Mouse (Mus musculus): ENCODE measurements at regions not wholly inside any gene's neighbourhood (a gene's known extent, or its start where the extent isn't known, plus 50 kb on each side); places are given as distances from the start of the nearest gene placed in this dataset.
"Not testable (repeated sequence)": the region's sequence is repeated elsewhere in the genome, so short reads cannot be mapped to it uniquely, and the experiment has no call there.

DNA sequence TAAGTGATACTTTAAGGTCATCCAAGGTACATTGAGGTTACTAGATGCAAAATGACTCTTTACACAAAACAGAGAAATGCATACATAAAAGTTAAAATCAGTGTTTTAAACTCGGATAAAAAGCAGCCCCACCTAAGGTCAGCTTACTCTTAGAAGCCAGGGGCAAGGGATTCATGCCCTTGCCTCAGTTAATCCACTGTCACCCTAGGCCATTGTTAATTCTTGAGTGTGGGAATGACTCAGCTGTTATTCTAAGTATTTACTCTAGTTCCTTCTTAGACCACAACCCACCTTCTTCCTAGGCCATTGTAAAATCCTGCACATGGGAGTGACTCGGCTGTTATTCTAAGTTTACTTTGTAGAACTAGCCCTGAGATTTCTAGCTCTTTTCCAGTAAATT, 64.1 kb upstream of the Ces1h start:
- not testable (repeated sequence) for DNase-seq (ENCODE audit: extremely low spot score, low spot score)

DNA sequence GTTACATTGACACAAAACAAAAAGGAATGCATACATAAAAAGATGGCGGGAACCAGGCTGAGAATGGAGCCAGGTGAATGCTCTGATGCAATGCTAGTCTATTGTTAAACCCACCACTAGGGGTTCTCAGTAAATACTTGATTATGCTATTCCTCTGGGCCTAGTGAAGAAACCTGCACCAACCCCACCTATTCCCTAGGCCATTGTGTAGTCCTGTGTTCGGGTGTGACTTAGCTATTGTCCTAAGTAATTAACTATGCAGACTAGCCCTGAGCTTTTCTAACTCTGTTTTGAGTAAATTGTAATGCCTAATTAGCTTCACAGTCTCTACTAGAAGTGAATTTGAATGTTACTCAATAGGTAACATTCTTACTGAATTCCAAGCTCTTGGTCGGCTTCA, 62.4 kb upstream of the Ces1h start:
- DNase-seq (ENCODE audit: extremely low spot score, low spot score), result no peak

DNA sequence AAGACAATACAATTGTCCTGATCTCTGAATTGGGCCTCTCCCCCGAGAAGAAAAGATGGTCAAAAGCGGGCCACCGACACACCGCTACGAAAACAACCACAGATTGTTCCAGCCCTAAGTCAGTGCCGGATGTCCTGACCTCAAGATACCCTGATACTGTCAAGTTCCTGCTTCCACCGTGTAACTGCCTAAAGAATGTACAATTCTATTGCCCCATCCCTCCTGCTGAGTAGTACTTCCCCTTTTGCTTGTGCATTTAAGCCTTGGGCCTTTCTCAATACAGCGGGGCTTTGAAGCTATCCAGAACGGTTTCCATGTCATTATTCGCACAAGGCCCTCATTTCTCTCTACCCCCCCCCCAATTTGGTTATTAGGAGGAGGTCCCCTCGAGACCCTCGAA, 57.1 kb upstream of the Ces1h start:
- DNase-seq (ENCODE audit: extremely low spot score, low spot score), result not testable (repeated sequence)

DNA sequence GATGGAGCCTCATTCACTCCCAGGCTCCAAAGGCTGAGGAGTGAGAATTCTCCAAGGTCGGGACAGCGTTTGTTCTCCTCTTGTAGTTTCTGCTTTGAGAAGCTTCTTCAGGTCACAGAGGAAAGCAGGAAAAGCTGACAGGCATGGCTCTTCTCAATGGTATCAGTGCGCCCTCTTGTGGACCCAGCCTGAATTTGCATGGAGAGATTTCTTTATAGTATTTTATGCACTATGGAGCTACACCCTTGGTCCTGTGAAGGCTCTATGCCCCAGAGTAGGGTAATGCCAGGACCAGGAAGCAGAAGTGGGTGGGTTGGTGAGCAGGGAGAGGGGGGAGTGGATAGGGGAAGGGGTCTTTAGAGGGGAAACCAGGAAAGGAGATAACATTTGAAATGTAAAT, 51.1 kb upstream of the Ces1h start:
- DNase-seq (ENCODE audit: extremely low spot score, low spot score), result peak; percentile 79

Data from neural tube, embryonic 10.5 days (tissue).